Mouse (Mus musculus) mouse embryonic stem cell (cell line): ENCODE data around the gene Polr2c.
"Not testable (repeated sequence)": the region's sequence is repeated elsewhere in the genome, so short reads cannot be mapped to it uniquely, and the experiment has no call there.

Experiments used
- in situ Hi-C, 2 experiments: fragments of 300-500 bp; cut with MboI; formaldehyde crosslinking; loops; 1 replicate in 1 of 2; 3 replicates in 1 of 2; pipeline ENCODE4 v1.14.3; 2019 to 2020; ENCODE audit warnings: low sequenced_read_pairs in 2 of 2, low pct_unique_long_range_greater_than_20kb in 1 of 2, mixed read lengths in 1 of 2; ENCODE audit not compliant: unreplicated experiment in 1 of 2

Polr2c gene

GRCm38 (mm10) chr8:94836456-94837240 is 20.6 kb upstream of the Polr2c start:
- in situ Hi-C loops = no loop called here

GRCm38 (mm10) chr8:94837662-94838574 is 19.3 kb upstream of the Polr2c start, which contains the start of the genes Coq9 and Ciapin1:
Gene Coq9, plus strand, starts transcription at chr8:94838321.
Gene Ciapin1, minus strand, starts transcription at chr8:94838358.
- in situ Hi-C loops = no loop called here

GRCm38 (mm10) chr8:94838600-94838999 is 18.6 kb upstream of the Polr2c start:
- in situ Hi-C loops = no loop called here

DNA sequence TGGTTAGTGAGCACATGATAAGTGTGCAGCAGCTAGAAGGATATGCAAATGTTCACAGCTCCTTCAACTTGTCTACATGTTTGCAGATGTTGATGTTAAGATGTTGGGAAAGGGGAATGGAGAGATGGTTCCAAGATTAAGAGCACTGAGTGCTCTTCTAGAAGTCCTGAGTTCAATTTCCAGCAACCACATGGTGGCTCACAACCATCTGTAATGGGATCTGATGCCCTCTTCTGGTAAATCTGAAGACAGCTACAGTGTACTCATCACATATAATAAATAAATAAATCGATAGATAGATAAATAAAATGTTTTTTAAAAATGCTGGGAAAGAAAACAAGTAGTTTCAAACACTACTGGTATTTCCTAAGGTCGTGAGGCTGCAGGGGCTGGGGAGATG is 16.1 kb upstream of the Polr2c start:
- in situ Hi-C loops = no loop called here

- in situ Hi-C loops = no loop called here
Measured at GRCm38 (mm10) chr8:94850049-94850448, 7.2 kb upstream of the Polr2c start.

DNA sequence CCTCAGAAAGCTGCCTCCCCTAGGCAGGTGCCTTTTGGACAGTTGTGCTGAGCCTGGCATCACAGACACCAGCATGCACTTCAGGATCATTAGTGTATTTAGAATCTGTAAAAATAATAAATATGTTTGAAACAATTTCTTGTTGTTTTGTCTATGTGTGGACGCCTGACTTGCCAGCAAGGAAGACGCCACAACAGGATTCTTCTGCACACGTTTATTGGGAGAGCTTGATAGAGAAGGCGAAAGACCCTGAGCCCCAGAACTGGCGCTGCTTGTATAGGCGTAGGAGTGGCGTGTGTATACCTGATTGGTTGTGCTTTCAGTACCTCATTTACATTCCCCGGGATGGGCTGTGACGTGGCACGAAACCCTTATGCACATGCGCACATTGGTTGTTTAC is 2.5 kb upstream of the Polr2c start:
- in situ Hi-C loops = not testable (repeated sequence)

DNA sequence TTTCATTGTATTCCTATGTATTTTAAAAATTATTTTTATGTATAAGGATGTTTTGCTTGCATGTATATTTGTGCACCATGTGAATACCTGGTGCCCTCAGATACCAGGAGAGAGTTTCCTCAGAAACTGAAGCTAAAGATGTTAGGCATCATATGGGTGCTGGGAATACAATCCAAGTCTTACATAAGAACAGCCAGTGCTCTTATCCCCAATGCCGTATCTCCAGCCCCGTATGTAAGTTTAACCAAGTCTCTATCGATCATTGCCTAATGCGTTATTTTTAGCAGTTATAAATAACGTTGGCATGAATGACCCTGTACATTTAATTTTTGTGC is 272 bp upstream of the Polr2c start:
- in situ Hi-C loops = no loop called here

- in situ Hi-C loops = no loop called here
Measured at GRCm38 (mm10) chr8:94861352-94861910, 4.2 kb downstream of the Polr2c start.

- in situ Hi-C loops = no loop called here
Measured at GRCm38 (mm10) chr8:94862487-94863220, 5.4 kb downstream of the Polr2c start.

DNA sequence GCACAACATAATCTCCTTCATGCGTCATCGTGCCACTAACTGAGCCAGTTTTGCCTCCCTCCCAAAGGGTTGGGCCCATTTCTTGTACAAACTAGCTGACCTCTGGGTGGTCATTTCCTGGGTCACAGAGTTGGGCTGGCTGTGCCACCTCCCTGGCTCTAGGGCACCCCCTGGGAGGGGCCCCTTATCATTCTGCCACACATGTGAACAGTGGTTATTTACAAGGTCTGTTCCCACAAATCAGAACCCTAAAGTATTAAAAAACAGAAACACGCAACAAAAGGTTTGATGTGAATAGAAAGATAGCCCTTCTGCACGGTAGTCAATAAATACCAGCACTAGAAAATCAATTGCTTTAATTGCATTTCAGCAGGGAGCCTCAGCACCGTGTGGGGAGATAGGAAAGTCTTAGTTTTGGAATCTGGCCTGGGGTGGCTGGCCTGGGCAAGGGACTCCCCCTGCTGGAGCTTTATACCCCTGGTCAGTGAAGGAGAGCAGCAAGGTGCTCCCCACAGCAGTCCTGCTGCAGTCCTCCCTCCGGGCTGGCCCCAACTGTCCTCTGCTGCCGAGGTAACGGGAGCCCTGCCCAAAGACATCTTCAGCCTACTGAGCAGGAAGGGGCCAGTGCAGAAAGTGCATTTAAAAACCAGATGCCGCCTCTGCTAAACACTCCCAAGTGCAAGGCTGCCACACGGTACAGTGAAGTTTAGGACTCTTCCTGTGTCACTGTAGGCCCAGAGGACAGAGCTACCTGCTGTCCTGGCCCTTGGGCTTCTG is 6.8 kb downstream of the Polr2c start:
- in situ Hi-C loops = no loop called here

DNA sequence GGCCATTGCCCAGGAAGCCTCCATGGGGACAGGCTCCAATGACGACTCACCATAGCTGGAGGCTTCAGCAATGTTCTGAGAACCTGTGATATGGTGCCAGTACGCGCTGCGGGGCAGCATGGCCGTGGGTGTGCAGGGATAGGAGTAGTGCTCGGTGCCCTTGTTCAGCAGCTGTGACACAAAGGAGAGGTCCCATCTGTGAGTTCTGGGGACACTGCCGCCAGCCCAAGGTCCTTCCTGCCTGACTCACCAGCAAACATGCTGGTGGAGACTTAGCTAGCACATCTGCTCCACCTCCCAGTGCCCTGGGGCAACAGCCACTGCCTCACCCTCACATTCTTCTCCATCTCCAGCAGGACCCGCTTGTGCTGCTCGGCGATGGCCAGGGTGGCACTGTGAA is 8.0 kb downstream of the Polr2c start:
- in situ Hi-C loops = no loop called here

GRCm38 (mm10) chr8:94866921-94867320 is 9.7 kb downstream of the Polr2c start:
- in situ Hi-C loops = no loop called here

DNA sequence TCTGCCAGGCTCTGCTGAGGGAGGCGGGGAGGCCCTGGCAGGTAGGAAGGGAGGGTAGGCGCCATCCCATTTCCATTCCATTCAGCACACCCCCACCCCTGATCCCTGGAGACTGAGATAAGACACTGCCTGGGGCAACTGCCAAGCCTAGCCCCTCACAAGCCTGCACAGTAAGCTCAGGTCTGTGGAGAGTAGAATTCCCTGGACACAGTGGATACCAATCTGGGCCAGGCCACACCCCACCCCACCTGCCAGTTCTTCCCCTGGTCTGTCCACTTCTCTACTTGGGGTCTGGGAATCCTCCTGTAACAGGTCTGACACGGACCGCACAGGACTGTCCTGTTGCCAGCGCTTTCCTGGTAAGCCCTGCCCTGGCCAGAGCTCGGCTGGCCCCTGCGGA is 11.9 kb downstream of the Polr2c start:
- in situ Hi-C loops = no loop called here

DNA sequence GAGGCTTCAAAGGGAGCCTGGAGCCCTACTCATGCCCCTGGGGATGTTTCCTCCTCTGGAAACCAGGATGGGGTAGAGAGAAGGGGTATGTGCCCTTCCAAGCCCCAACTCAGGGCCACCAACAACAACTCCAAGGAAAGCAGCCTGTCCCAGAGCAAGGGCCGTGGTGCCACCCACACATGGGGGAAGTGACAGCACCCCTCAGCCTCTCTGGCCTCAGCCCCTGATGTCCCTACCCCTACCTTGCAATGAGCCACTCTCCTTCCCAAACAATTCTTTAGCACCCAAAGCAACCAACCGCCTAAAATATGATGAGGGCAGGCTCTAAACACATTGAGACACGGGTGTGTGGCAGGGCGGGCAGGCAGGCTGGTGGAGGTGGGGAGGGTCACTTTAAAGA is 12.8 kb downstream of the Polr2c start:
- in situ Hi-C loops = loop anchor here (5.0 kb wide), 1 partner anchor 37 kb away; no protein-coding TSS in a partner anchor

- in situ Hi-C loops = loop anchor here (5.0 kb wide), 1 partner anchor 37 kb away; no protein-coding TSS in a partner anchor
Measured at GRCm38 (mm10) chr8:94870474-94871107, 13.3 kb downstream of the Polr2c start.

- in situ Hi-C loops = loop anchor here (5.0 kb wide), 1 partner anchor 36 kb away; no protein-coding TSS in a partner anchor
Measured at GRCm38 (mm10) chr8:94871108-94871894, 14.1 kb downstream of the Polr2c start.

DNA sequence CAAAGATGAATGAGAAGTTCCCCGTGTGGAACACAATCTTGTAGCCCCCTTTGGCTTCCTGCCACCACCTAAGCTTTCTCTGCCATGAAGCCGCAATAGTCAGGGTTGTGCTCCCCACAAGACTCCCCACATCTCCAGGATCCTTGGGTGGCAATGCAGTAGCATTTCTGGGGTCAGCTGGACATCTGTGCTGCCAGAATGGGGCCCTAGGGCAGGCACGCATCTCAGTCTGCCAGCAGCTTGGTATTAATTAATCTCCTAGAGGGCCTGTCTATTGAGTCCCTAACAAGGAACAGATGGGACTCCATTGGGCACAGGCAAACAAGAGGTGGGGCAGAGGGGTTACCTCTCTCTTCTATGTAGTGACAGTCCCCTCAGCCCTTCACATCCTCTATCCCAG is 14.9 kb downstream of the Polr2c start:
- in situ Hi-C loops = loop anchor here (5.0 kb wide), 1 partner anchor 35 kb away; no protein-coding TSS in a partner anchor
